Mouse (Mus musculus) kidney, embryonic 15.5 days (tissue): ENCODE results near the gene 6430531B16Rik. TPM values are rescaled to one million over a fixed set of nuclear protein-coding genes. Genes with fewer than 3 reads are reported as not detected.

Experiments
- ATAC-seq: fragments of 200-750 bp; cut with Nextera tagmentation; replicated peaks from 2 replicates; pipeline ENCODE4 v1.8.0; 2017; ENCODE audit warnings: moderate TSS enrichment; ENCODE audit not compliant: low FRiP score
- H3K27ac ChIP-seq: fragments of 300-500 bp; sonication (generic); 2 replicates; pipeline ENCODE4 v1.5.1; 2015; ENCODE audit warnings: mild to moderate bottlenecking, inconsistent platforms
- H3K27me3 ChIP-seq: fragments of 300-500 bp; sonication (generic); 2 replicates; pipeline ENCODE4 v1.6.1; 2015; ENCODE audit warnings: inconsistent platforms
- H3K36me3 ChIP-seq: fragments of 300-500 bp; sonication (generic); 2 replicates; pipeline ENCODE4 v1.6.1; 2015; ENCODE audit warnings: inconsistent platforms
- H3K4me1 ChIP-seq: fragments of 300-500 bp; sonication (generic); 2 replicates; pipeline ENCODE4 v1.6.1; 2015; ENCODE audit warnings: inconsistent platforms
- H3K4me2 ChIP-seq: fragments of 300-500 bp; sonication (generic); 2 replicates; pipeline ENCODE4 v1.6.1; 2015; ENCODE audit warnings: moderate library complexity, mild to moderate bottlenecking, inconsistent platforms
- H3K4me3 ChIP-seq: fragments of 300-500 bp; sonication (generic); replicated peaks from 2 replicates; pipeline ENCODE4 v1.5.1; 2015; ENCODE audit warnings: mild to moderate bottlenecking, inconsistent platforms
- H3K9ac ChIP-seq: fragments of 300-500 bp; sonication (generic); 2 replicates; pipeline ENCODE4 v1.6.1; 2015; ENCODE audit warnings: mild to moderate bottlenecking, inconsistent platforms
- H3K9me3 ChIP-seq: fragments of 300-500 bp; sonication (generic); replicated peaks from 2 replicates; pipeline ENCODE4 v1.6.1; 2016; ENCODE audit warnings: inconsistent platforms
- WGBS: fragments of 180-500 bp; shearing (Covaris S2); methylation state at CpG from one replicate; pipeline ENCODE4 v1.1.7; 2015; ENCODE audit warnings: mixed read lengths; 5-methylcytosine and 5-hydroxymethylcytosine counted together
- polyA plus RNA-seq: library from polyadenylated mRNA; unstranded; fragments of >200 nt; fragmentation: Nextera tagmentation; extraction: Ambion mirVana; gene quantifications from 2 replicates; pipeline ENCODE4 v1.2.1, GENCODE M21; 2015

The 6430531B16Rik gene
- 0.49 and 0.91 TPM in 2 replicates for polyA plus RNA-seq

DNA sequence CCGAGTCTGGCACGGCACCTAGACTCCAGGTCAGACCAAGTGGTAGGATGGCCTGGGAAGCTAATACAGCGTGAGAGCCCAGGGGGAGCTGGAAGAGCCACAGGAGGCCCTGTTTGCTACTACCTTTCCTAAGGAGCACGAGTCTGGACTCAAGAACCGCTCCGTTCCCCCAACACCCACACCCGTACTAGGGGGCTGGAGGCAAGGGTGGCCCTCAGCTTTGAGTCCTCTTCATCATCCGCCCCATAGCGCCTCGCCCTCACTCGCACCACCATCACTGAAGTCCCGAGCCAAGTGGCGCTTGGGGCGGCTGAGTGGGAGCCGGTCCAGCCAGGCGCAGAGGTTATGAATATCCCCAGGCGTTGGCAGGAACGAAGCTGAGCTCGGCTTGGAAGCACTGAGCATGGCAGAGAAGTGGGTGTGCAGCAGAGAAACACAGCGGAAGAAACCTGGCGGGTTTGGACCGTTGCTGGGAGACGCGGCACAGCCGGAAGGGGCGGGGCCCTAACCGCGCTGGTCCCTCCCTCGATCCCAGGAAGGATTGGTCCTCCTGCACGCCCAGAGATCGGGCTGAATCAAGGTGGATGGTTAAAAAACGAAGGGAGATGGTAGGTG is at the start of gene 6430531B16Rik:
TSS of gene 6430531B16Rik (minus strand) at position 478 of the 615 bp plus-strand sequence.
- 0 out of 2 replicates have a peak within 1 kb of the TSS, but pooled peaks have one; percentile 9 for H3K27ac ChIP-seq

DNA sequence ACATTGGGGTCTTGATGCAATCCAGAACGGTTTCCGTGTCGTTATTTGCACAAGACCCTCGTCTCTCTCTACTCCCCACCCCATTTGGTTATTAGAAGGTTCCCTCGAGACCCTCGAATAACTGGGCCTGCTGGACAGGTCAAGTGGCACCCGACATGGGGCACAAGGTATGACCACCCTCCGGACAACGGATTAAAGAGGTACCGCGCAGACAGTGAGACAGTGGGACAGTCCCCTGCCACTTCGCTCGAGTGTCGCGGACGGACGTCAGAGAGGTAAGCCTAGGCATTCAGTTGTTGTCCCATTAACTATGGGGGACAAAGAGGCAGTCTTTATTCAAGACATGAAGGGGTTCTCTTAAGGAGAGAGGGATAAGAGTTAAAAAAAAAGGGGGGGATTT is 32.8 kb upstream of the 6430531B16Rik start:
- no peak overlapping the region for H3K9ac ChIP-seq
- WGBS = 98% methylated on average over 17 of the region's 17 CpGs

More for the DNA sequence above, at the start of gene 6430531B16Rik:
- Histone ChIP-seq H3K4me1 (peaks cover 9% of the 10 kb centered on the region), H3K36me3 (no peaks in the 10 kb centered on the region), H3K4me3 (peak within 1 kb of the TSS; percentile 62), H3K4me2 (peak within 1 kb of the TSS; percentile 93), H3K27me3 (no peaks in the 10 kb centered on the region), H3K9ac (peak within 1 kb of the TSS; percentile 55), H3K9me3 (no peaks in the 10 kb centered on the region)
- peak; percentile 94 for ATAC-seq
- WGBS = 3% methylated on average over 32 of the region's 32 CpGs

DNA sequence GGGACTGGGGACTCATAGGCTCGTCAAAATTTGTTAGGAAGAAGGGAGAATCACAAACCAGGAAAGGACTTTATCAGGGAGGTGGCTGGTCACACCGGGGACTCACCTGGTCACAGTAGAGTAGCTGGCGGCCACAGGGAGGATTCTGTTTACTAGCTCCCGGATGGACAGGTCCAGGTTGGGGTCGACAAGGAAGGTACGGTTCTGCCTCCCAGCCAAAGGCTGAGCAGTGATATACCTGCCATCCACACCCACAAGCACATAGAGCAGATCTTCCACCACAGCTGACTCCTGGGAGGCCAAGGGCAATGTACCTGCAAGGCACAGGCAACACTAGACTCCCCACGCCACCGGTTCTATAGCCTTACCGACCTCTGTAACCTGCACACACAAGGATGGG is 29.2 kb upstream of the 6430531B16Rik start:
- no peak overlapping the region for H3K4me3 ChIP-seq
- no peak overlapping the region for H3K4me2 ChIP-seq
- no peak overlapping the region for H3K27ac ChIP-seq
- no peaks in the 10 kb centered on the region for H3K27me3 ChIP-seq
- H3K9ac ChIP-seq = no peak overlapping the region
- H3K36me3 ChIP-seq = peaks cover 67% of the 10 kb centered on the region
- no peak for ATAC-seq
- WGBS = 92% methylated on average over 9 of the region's 9 CpGs
- no peaks in the 10 kb centered on the region for H3K9me3 ChIP-seq
- no peaks in the 10 kb centered on the region for H3K4me1 ChIP-seq

More for the DNA sequence above, 32.8 kb upstream of the 6430531B16Rik start:
- H3K4me3 ChIP-seq = no peak overlapping the region
- no peak overlapping the region for H3K27ac ChIP-seq
- H3K36me3 ChIP-seq = peaks cover 43% of the 10 kb centered on the region
- no peak for ATAC-seq
- H3K27me3 ChIP-seq = no peaks in the 10 kb centered on the region
- no peak overlapping the region for H3K4me2 ChIP-seq
- no peaks in the 10 kb centered on the region for H3K9me3 ChIP-seq
- H3K4me1 ChIP-seq = no peaks in the 10 kb centered on the region

DNA sequence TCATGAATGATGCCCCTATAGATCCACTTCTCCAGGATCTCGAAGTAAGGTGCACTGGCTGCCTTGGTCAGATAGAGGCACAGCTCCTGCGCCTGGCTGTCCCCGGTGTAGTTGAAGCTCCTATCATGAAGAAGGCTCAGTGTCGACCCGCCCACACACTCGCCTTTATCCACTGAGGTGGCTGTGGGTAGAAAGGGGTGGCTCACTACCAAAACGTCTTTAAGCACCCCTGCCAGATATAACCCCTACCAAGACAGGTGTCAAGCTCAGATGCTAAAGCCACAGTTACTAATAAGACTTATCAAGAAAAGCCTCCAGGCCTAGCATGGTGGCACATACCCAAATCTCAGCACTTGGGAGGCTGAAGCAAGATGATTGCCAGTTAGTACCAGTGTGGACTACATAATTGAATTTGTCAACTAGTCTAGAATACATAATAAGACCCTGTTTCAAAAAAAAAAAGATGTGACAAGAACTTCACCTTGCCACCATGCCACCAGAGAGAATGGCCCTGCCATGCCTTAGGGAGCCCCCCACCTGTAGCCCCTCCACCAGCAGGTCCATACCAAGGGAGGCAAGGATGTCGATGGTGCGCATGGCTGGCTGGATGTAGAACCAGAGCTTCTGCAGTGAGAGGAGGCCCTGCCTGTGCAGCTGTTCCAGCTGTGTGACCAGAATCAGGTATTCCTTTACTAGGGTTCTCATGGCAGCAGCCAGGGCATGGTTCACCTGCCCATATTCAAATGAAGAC is 28.5 kb upstream of the 6430531B16Rik start:
- Histone ChIP-seq H3K9ac (no peak overlapping the region), H3K4me2 (no peak overlapping the region), H3K27me3 (no peaks in the 10 kb centered on the region), H3K27ac (no peak overlapping the region), H3K4me1 (no peaks in the 10 kb centered on the region), H3K36me3 (peaks cover 73% of the 10 kb centered on the region), H3K4me3 (no peak overlapping the region), H3K9me3 (no peaks in the 10 kb centered on the region)
- ATAC-seq = no peak
- 94% methylated on average over 9 of the region's 9 CpGs for WGBS

DNA sequence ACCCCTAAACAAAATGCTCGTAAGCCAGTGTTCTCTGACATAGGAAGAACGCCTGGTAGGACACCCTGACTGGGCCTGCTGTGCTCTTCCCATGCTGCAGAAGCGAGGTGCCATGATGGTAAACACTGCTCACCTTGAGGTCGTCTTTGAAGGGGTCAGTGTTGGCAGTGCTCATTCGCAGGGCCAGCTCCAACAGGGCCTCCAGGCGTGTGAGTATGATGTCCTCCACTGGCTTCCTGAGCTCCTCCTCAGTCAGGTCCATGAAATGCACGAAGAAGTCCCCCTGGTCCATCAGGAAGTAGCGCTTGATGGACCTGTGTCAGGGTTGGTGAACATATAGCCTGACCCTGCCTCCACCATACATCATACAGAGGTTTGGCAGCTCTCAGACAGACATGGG is 26.1 kb upstream of the 6430531B16Rik start:
- Histone ChIP-seq H3K9me3 (no peaks in the 10 kb centered on the region), H3K4me2 (no peak overlapping the region), H3K9ac (no peak overlapping the region), H3K27ac (no peak overlapping the region), H3K4me3 (no peak overlapping the region), H3K36me3 (peaks cover 83% of the 10 kb centered on the region), H3K27me3 (no peaks in the 10 kb centered on the region), H3K4me1 (no peaks in the 10 kb centered on the region)
- WGBS = 92% methylated on average over 8 of the region's 8 CpGs
- no peak for ATAC-seq

DNA sequence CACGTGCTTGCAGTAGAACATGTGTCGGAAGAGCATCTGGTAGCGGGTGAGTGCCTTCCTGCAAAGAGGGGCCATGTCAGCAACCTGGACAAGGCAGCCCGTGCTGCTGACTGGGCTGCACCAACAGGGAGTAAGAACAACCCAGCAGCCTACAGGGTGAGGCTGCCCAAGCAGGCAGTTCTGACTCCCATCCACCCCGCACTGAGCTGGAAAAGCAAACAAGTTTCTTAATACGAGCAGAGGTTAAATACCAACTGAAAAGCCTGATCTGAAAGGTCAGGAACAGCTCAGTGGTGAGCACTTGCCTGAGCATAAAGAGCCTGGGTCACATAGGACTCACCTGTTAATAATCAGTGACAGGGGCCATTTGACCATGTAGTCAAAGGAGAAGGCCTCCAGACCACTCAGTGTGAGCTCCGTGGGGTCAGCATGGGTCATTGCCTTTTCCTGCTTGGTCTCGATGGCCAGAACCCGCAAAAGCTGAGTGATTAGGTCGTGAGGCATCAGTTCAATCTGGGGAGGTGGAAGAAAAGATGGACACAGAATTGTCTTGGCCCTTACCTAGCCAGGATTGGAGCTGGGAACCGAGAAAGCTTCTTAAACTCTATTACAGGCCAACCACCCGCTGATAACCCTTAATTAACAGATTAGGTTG is 22.7 kb upstream of the 6430531B16Rik start:
- Histone ChIP-seq H3K27ac (no peak overlapping the region), H3K9ac (no peak overlapping the region), H3K27me3 (no peaks in the 10 kb centered on the region), H3K4me1 (no peaks in the 10 kb centered on the region), H3K9me3 (no peaks in the 10 kb centered on the region), H3K4me3 (no peak overlapping the region), H3K36me3 (peaks cover 95% of the 10 kb centered on the region), H3K4me2 (no peak overlapping the region)
- ATAC-seq = no peak
- 69% methylated on average over 12 of the region's 12 CpGs for WGBS

DNA sequence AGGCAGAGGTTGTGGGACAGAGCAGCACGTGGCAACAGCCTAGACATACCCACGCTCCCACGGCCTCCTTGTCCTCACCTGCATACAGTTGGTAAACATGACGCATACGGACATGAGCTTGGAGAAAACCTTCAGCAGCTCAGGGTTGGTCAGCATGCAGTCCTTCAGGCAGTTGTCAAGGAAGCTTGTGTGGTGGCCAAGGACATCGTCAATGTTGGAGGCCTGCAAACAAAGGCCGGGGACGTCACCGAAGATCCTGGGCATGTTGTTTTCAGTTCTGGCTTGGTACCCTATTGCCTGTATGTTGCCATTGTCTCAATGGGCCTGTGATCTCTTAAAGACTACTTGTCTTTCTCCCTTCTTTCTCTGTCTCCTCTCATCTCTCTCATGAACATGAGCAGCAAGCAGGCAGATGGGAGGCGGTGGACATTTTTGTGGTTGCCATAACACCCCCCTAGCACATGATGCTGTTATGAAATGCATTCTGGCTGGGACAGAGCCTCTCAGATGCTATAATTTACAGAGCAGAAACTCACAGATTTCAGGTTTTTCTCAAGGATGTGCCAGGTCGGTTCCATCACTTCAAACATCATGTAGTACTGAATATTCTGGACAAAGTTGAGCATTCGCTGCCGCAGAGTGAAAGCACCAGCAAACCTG is 20.3 kb upstream of the 6430531B16Rik start:
- Histone ChIP-seq H3K27me3 (no peaks in the 10 kb centered on the region), H3K9ac (no peak overlapping the region), H3K36me3 (peaks cover 85% of the 10 kb centered on the region), H3K4me2 (no peak overlapping the region), H3K9me3 (no peaks in the 10 kb centered on the region), H3K27ac (no peak overlapping the region), H3K4me3 (no peak overlapping the region), H3K4me1 (no peaks in the 10 kb centered on the region)
- no peak for ATAC-seq
- WGBS = 94% methylated on average over 13 of the region's 13 CpGs

DNA sequence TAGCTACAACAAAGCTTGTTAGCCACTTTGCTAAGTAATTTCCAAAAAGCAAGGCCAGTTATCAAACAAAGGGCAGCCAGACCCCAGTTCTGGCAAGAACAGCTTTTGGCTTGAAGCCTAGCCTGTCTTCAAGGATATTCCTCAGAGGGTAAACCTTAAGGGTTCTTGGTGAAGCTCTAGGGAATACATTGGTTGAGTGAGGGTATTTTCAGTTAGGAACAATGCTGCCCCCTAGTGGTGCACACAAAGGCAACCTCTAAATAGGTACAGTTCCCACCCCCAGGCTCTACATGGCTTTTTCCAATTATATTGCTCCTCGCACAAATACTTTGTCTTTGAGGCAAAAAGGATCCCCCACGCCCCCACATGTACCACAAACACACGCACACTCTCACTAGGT is 16.1 kb upstream of the 6430531B16Rik start:
- 39% methylated on average over 3 of the region's 3 CpGs for WGBS
- no peaks in the 10 kb centered on the region for H3K27me3 ChIP-seq
- no peak for ATAC-seq
- no peak overlapping the region for H3K4me2 ChIP-seq
- no peaks in the 10 kb centered on the region for H3K9me3 ChIP-seq
- peaks cover 48% of the 10 kb centered on the region for H3K36me3 ChIP-seq
- H3K9ac ChIP-seq = no peak overlapping the region
- H3K4me3 ChIP-seq = no peak overlapping the region
- H3K27ac ChIP-seq = no peak overlapping the region
- H3K4me1 ChIP-seq = no peaks in the 10 kb centered on the region

DNA sequence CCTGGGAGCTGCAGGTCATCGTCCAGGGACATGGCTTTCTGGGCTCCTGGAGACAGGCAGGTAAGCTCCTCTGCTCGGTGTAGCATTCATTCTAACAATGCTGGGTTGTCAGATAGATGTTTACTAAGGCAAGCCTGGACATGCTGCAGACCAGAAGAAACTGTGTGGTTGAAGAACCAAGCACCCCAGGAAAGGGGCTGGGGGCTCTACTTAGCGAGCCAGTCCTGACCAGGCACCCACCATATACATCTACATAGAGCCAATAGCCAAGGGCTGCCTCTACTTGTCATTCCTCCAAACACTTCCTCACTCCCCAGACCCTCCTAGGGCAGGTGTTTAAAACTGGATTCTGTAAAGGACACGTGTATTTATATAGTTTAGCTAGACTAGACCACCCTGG is 15.6 kb upstream of the 6430531B16Rik start:
- WGBS = 85% methylated on average over 4 of the region's 4 CpGs
- H3K4me1 ChIP-seq = no peaks in the 10 kb centered on the region
- no peak overlapping the region for H3K9ac ChIP-seq
- H3K27me3 ChIP-seq = no peaks in the 10 kb centered on the region
- no peaks in the 10 kb centered on the region for H3K9me3 ChIP-seq
- no peak overlapping the region for H3K4me2 ChIP-seq
- H3K36me3 ChIP-seq = peaks cover 43% of the 10 kb centered on the region
- H3K27ac ChIP-seq = no peak overlapping the region
- ATAC-seq = no peak
- no peak overlapping the region for H3K4me3 ChIP-seq

DNA sequence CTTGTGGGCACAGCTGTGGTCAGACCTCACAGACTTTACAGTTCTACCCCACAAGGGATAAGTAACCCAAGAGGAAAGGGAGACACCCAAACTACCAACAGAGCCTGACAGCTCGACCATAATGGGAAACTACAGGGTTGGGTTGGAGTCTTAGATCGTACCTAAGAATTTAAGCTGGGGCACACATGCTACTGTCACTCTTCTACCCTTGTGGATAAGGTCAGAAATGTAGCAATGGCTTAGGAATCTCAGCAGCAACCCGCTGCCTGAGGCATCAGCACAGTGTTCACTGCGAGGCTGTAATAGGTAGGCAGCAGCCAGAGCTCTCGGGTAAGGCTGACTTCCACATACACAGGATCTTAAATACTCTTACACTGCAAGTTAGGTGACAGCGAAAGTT is 15.0 kb upstream of the 6430531B16Rik start:
- Histone ChIP-seq H3K4me2 (no peak overlapping the region), H3K27ac (no peak overlapping the region), H3K9me3 (no peaks in the 10 kb centered on the region), H3K4me1 (no peaks in the 10 kb centered on the region), H3K36me3 (peaks cover 37% of the 10 kb centered on the region), H3K4me3 (no peak overlapping the region), H3K9ac (no peak overlapping the region), H3K27me3 (no peaks in the 10 kb centered on the region)
- WGBS = 92% methylated on average over 6 of the region's 6 CpGs
- ATAC-seq = no peak

DNA sequence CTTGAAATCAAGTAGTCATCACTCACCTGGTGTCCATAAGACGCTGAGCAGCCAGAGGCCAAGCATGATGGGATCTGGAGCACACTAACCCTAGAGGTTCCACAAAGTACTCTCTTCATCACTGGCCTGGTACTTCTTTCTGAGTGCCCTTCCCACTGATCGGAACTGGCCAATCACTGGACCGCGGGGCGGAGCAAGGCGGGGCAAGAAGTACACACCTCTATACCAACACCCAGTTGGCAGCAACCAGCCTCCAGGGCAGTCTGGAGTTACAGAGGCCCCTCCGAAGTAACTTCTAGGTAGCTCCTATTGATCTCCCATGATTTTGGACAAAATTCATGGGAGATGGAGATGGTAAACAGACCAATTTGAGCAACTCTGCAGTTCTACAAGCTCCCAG is 13.9 kb upstream of the 6430531B16Rik start, which contains the start of gene Adam8:
TSS of gene Adam8 (minus strand) at position 157 of the 400 bp plus-strand sequence.
- Histone ChIP-seq H3K36me3 (peaks cover 26% of the 10 kb centered on the region), H3K9me3 (no peaks in the 10 kb centered on the region), H3K9ac (no peak within 1 kb of the TSS), H3K4me1 (no peaks in the 10 kb centered on the region), H3K4me2 (no peak within 1 kb of the TSS), H3K27me3 (no peaks in the 10 kb centered on the region), H3K27ac (no peak within 1 kb of the TSS), H3K4me3 (no peak within 1 kb of the TSS)
- ATAC-seq = peak; percentile 74
- WGBS = 29% methylated on average over 7 of the region's 7 CpGs
